Mouse (Mus musculus): Measurements from ENCODE around the gene Smok3b. TPM values are rescaled to one million over a fixed set of nuclear protein-coding genes. Genes with fewer than 3 reads are reported as not detected.

Smok3b gene
- total RNA-seq, 1 experiment from 2014 or later: not detected

DNA sequence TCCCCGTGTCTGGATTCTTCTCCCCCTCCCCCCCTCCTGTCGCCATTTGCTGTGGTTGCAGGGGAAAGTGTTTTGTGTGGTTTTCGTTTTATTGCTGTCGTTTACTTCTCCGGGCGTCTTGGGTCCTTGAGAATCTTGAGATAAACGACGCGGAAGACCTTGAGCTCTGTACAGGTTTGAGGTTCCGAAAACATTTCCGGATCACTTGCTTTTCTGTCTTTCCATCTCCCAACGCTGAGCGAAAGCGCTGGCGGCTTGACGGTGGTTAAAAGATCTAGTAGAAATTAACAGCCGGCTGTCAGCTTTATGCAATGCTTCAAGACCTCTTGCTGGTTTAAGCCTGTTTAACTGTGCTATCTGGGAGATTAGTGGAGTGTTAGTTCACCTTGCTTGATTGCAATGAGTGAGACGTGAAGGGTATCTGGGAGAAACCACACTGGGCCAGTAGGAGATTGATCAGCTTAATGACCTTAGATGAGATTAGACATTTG lies 64.2 kb downstream of the Smok3b start:
- no peak for DNase-seq

DNA sequence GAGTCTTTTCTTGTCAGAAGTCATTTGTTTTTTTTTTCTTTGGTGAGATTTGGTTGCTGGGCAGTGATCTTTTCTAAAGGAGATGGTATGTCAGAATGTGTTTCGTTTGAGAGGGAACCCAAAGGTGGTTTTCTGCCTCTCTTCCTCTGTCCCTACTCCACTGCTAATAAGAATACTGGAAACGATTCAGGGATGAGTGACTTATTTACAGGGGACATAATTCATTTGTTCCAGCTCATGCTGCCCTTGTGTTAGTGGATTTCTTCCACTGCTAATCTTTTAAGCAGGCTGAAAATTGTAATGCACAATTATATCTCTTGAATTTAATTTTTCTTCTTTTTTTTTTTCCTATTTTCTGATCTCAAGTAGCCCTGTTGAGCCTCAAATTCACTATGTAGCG lies 65.6 kb downstream of the Smok3b start:
- DNase-seq: no peak

DNA sequence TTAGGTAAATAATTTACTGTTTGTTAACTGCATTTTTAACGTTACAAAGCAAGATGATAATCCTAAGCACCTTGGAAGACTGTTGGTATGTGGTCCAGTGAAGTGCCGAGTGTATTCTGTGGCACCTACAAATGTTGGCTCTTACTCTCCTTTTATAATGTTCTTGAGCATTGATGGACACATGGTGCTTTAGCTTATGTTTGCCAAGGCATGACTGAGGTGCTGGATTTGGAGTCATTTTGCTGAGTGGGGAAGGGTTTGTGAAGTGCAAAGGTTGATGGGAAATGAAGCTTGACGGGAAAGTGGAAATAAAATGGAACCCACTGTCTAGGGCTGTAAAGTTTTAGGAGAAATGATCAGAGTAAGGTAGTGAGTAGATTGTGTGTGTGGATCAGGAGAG lies 67.1 kb downstream of the Smok3b start:
- DNase-seq: no peak

DNA sequence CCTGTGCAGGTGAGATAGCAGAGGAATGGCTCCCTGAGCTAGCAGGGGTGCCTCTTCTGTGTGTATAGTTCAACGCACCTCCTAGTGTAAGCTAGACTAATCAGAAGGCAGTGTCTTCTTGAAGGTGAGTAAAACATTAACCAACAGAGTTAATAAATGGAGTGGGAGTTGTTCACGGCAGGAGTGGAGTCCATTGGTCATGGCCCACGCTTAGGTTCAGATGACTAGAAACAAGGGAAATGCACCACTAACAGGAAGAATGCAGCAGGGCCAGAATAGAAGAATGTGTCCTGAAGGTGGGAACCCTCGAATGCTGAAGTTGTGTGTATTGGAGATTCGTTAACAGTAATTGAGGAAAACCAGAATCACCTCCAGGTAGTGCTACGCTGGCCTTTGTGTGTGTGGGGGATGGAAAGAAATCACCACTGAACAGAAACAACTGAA lies 67.9 kb downstream of the Smok3b start:
- DNase-seq: no peak

DNA sequence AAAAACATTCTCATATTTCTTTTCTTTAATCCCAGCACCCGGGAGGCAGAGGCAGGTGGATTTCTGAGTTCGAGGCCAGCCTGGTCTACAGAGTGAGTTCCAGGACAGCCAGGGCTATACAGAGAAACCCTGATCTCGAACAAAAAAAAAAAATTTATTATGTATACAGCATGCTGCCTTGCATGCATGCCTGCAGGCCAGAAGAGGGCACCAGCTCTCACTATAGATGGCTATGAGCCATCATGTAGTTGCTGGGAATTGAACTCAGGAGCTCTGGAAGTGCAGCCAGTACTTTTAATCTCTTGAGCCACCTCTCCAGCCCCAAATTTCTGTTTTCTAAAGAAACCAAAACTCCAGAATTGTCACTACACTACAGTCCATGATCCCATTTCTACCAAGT lies 69.0 kb downstream of the Smok3b start:
- no peak for DNase-seq

DNA sequence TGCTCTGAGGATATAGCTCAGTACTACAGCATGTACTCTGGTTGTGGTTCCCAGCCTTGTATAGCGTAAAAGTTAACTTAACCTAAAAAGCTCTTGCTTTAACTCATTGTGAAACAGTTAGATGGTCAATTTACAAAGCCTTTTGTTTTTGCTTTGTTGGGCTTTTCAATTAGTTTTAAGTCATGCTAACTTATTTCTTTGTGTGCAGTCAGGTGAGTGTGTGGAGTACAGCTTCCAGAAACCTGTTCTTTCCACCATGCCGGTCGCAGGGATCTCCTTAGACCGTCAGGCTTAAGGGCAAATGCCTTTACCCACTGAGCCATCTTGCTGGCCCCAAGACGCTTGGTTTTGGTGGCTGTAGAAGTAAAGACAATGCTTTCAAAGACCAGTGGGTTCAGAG lies 69.5 kb downstream of the Smok3b start:
- DNase-seq: no peak

DNA sequence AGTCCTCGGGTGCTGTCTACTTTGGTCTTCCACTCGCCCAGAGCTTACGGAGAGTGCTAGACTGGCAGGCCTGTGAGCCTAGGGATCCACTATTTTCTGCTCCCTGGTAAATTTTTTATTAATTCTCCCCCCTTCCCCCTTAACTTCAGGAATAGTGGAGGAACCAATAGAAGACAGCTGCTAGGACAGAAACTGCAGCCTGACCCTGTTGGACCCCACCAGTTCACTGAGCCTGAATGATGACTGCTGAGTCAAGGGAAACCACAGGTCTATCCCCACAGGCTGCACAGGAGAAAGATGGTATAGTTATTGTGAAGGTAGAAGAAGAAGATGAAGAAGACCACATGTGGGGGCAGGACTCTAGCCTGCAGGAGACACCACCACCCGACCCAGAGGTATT lies 71.5 kb downstream of the Smok3b start:
- DNase-seq: no peak

DNA sequence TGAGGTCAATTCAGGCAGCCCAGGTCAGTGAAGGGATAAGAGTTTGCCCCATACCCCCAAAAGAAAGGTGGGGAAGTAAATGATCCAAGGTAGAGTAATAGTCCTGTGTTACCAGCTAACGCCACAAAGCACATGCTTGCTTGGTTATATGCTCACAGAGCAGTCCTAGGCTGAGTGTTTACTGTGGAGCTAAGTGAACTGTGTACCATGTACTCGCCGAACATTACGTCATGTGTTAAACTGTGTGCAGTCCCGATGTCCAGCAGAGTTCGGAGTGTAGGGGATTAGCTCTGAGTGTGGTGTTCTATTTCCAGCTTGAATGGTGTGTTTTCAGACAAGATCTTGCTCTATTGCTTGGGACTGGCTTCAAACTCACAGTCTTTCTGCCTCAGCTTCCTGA lies 73.2 kb downstream of the Smok3b start:
- DNase-seq: no peak

Other genes with a start within 250 kb of the Smok3b start
- gene Ppp1r35, start 242.6 kb upstream of the Smok3b start, total RNA-seq (2021): 30.9 and 34.0 TPM in 2 replicates
- 58.3 and 66.5 TPM in 2 replicates for gene Mepce, start 233.8 kb upstream of the Smok3b start, total RNA-seq (2021)
- 3.6 and 5.2 TPM in 2 replicates for gene Zcwpw1, start 233.6 kb upstream of the Smok3b start, total RNA-seq (2021)
- gene Pilra, start 185.1 kb upstream of the Smok3b start, total RNA-seq (2021): 0.67 and 2.8 TPM in 2 replicates
- gene Pilrb1, start 163.3 kb upstream of the Smok3b start, total RNA-seq (2021): 0.97 TPM in 1 of 2 replicates, not detected in the other
- gene Pilrb2, start 149.6 kb upstream of the Smok3b start, total RNA-seq (2021): 0.64 and 0.86 TPM in 2 replicates
- 0.90 TPM in 1 of 2 replicates, not detected in the other for gene Cyp3a13, start 99.8 kb upstream of the Smok3b start, total RNA-seq (2021)
- 0.55 TPM in 1 of 2 replicates, not detected in the other for gene Gjc3, start 58.3 kb upstream of the Smok3b start, total RNA-seq (2021)
- gene Azgp1, start 39.9 kb upstream of the Smok3b start, total RNA-seq (2021): 0.52 and 11.1 TPM in 2 replicates
- not detected in 2 replicates for gene Smok3a, start 168 bp upstream of the Smok3b start, total RNA-seq (2021)
- gene Smok3c, start 31.8 kb downstream of the Smok3b start, total RNA-seq (2021): not detected in 2 replicates
- gene Zkscan1, start 63.7 kb downstream of the Smok3b start, total RNA-seq (2021): 40.4 and 47.5 TPM in 2 replicates
- 18.9 and 19.8 TPM in 2 replicates for gene Zscan21, start 95.5 kb downstream of the Smok3b start, total RNA-seq (2021)
- gene Zfp113, start 134.3 kb downstream of the Smok3b start, total RNA-seq (2021): 11.4 and 14.1 TPM in 2 replicates
- gene Cops6, start 139.6 kb downstream of the Smok3b start, total RNA-seq (2021): 136 and 140 TPM in 2 replicates
- 19.1 and 25.8 TPM in 2 replicates for gene Ap4m1, start 150.6 kb downstream of the Smok3b start, total RNA-seq (2021)
- gene Mcm7, start 151.0 kb downstream of the Smok3b start, total RNA-seq (2021): 46.7 and 48.8 TPM in 2 replicates
- gene Taf6, start 166.0 kb downstream of the Smok3b start, total RNA-seq (2021): 42.9 and 46.0 TPM in 2 replicates
- 21.6 and 25.5 TPM in 2 replicates for gene Cnpy4, start 166.1 kb downstream of the Smok3b start, total RNA-seq (2021)
- 9.4 and 12.1 TPM in 2 replicates for gene Mblac1, start 172.9 kb downstream of the Smok3b start, total RNA-seq (2021)
- 0.30 TPM in 1 of 2 replicates, not detected in the other for gene Nxpe5, start 204.5 kb downstream of the Smok3b start, total RNA-seq (2021)
- gene Lamtor4, start 234.1 kb downstream of the Smok3b start, total RNA-seq (2021): 79.7 and 96.6 TPM in 2 replicates
- 31.6 and 38.4 TPM in 2 replicates for gene BC037034, start 242.6 kb downstream of the Smok3b start, total RNA-seq (2021)

Measured in adrenal gland, postnatal 25 days (tissue).